Mouse (Mus musculus) lung, postnatal 10 days (tissue): ENCODE data around the gene Erfe.

Experiments
- DNase-seq: peaks from one replicate; pipeline ENCODE4 v3.0.0; 2021

Erfe gene

GRCm38 (mm10) chr1:91366215-91367108 is at the start of gene Erfe:
Erfe (plus strand) TSS chr1:91366430.
- DNase-seq = peak; percentile 82

- no peak for DNase-seq
Observed at GRCm38 (mm10) chr1:91317656-91318055, 48.6 kb upstream of the Erfe start.

DNA sequence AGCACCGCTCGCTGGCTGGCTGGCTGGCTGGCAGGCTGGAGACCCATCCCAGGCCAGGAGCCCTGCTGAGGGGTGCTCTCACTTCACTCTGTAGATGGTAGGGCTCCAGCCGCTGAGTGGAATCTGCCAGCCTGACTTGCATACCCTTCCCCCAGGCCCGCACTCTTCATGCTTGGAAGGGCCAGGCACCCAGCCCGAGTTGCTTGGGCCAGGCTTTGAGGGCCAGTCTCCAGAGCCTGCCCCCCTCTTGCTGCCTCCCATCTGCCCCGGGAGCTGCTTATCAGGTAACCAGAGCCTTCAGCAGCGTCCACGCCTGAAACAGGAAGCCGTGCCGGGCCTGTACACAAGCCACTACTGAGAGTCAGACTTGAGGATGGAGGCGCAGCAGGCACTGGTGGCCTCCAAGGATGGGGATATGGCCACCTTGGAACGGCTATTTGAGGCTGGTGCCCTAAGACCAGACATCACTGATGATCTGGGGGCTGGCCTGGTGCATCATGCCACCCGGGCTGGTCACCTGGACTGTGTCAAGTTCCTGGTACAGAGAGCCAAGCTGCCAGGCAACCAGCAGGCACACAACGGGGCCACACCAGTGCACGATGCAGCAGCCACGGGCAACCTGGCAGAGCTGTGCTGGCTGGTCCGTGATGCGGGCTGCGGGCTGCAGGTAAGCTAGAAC is 44.3 kb upstream of the Erfe start, which contains the start of gene Espnl:
TSS of gene Espnl (plus strand) at position 316 of the 679 bp plus-strand sequence.
- no peak for DNase-seq

DNA sequence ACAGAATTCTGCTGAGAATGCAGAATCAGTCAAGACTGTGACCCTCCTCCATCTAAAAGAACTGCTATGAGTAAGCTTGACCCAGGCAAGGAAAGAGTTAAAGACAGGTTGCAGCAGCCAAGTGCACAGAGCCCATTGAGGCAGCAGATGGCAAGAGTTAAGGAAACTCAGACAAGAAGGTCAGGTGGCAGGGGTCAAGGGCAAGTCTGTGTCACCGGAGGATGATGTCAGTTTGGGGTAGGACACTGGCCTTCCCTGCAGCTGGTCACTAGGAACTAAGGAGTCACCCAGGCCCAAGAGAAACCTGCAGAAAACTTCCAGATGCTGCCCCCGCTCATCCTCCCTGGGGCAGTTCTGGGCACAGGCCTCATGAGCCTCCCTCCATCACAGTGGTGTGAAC is 41.6 kb upstream of the Erfe start:
- DNase-seq = no peak

GRCm38 (mm10) chr1:91325488-91326042 is 40.7 kb upstream of the Erfe start:
- no peak for DNase-seq

DNA sequence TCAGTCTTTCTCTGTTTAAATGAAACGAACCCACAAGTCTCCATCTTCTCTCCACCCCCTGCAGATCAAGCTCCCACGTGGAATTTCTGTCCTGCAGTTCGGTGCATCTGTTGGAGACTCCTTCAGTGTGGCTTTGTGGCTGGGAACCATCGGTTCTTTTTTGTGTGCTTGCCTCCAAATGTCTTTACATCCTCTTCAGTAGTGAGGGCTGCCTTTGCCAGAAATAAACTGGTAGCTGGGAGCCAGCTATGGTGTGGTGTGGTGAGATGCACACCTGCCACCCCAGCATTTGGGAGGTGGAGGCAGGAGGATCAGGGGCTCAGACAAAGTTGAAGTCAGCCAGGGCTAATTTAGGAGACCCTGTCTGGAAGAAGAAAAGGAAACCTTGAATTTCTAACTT is 34.1 kb upstream of the Erfe start:
- no peak for DNase-seq

- DNase-seq = no peak
Observed at GRCm38 (mm10) chr1:91333582-91333981, 32.6 kb upstream of the Erfe start.

- no peak for DNase-seq
Observed at GRCm38 (mm10) chr1:91337355-91337754, 28.9 kb upstream of the Erfe start.

DNA sequence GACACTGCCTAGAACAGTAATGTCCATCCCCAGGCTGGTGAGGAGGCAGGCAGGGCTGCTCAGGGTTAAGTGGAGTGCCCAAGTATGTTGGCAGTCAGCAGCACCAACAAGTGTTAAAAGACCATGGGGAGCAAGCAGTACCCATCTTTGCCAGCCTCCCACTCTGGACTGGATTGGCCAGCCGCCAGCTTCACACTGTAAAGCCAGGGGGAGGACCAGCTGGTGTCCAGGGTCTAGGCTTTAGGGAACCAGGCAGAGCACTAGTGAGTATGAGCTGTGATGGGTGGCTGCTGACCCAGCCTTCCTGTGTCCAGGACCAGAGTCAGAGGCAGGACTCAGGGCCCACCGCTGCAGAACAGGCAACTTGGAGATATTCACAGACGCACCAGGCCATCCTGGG is 22.2 kb upstream of the Erfe start:
- DNase-seq = no peak

- DNase-seq = peak; percentile 29
Observed at GRCm38 (mm10) chr1:91344921-91345685, 21.1 kb upstream of the Erfe start.

DNA sequence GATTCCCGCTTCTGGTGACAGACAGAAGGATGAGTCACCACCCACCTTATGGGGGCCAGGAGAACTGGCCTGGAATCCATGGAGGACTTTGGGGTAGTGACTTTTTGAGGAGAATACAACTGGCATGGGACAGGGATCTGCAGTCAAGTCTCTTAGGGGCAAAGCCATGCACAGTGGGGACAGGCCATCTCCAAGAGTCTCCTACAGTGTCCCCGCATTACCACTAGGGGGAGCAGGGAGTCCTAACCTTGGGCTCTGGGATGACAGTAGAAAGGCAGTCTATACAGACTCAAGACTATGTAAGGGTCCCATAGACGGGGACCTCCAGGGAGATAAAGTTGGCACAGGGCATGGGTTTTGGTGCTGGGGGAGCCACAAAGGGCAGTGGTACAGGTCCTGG is 19.3 kb upstream of the Erfe start:
- DNase-seq = peak; percentile 81

GRCm38 (mm10) chr1:91350841-91351240 is 15.4 kb upstream of the Erfe start, which contains the start of gene Klhl30:
Klhl30 (plus strand) TSS chr1:91351016.
- DNase-seq = no peak

- DNase-seq = no peak
Observed at GRCm38 (mm10) chr1:91351249-91351648, 15.0 kb upstream of the Erfe start.

DNA sequence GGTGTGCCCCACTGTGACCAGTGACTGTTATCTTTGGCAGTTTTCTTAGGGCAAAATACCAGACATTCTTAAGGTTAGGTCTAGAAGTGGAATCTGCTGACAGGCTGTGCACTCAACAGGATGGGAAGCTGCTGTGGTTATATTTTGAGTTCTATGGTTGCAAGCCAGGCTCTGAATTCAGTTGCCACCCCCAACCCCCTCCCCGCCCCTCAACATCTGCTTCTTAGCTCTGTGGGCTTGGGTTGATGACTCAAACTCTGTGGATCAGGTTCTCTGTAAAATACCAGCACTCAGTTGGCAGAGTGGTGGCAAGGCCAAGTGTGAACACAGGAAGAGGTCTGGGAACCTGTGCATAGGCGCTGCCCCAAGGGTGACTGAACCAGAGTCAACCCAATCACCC is 14.0 kb upstream of the Erfe start:
- DNase-seq = no peak

DNA sequence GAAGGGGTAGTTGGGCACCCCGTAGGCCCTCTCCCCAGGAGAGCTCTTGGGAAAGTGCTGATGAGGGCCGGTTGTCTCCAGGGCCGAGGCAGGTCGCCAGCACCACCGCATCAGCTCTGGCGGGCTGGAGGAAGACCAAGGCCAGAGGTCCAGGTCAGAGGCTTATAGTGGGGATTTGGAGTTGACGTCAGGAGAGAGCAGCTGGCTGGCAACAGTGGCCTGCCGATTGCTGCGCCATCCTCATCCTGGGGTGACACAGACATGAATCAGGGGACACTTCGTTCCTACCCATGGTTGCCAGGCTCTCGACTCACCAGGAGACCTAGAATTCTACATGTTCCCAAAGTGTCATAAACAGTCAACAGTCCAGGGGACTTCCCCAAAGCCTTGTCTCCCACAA is 10.1 kb upstream of the Erfe start:
- no peak for DNase-seq

- DNase-seq = no peak
Observed at GRCm38 (mm10) chr1:91362113-91362512, 4.1 kb upstream of the Erfe start.

- no peak for DNase-seq
Observed at GRCm38 (mm10) chr1:91364822-91365644, 1.2 kb upstream of the Erfe start.

DNA sequence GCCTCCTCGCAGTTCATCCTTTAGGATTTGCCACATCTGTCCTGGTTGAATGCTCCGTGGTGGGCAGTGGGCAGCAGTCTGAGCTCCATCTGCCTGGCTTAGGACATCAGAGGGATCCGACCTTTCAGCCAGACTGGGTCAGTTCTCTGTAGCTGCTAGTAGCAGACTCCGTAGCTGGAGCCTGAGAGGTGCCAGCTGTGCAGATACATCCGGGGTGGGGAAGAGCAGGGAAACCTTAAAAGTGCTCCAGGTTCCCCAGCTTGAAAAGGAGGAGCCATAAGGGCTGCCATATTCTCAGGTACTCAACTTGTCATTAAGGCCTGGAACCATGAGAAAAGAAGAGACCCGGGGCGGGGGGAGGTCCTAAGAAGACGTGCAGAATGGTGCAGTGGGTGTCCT is 415 bp upstream of the Erfe start:
- DNase-seq = peak; percentile 18

- DNase-seq = no peak
Observed at GRCm38 (mm10) chr1:91367295-91367694, 1.1 kb downstream of the Erfe start.

GRCm38 (mm10) chr1:91369408-91369807 is 3.2 kb downstream of the Erfe start:
- DNase-seq = no peak

GRCm38 (mm10) chr1:91370055-91370454 is 3.8 kb downstream of the Erfe start:
- no peak for DNase-seq

- DNase-seq = no peak
Observed at GRCm38 (mm10) chr1:91373414-91373835, 7.2 kb downstream of the Erfe start.
